Mouse (Mus musculus): ENCODE measurements around the gene Prss35.

The Prss35 gene

GRCm38 (mm10) chr9:86798686-86799085 lies 55.2 kb downstream of the Prss35 start:
- DNase-seq (ENCODE audit: low spot score in 2 of 2) = no peak

- no peak for DNase-seq (ENCODE audit: low spot score in 2 of 2)
Measured at GRCm38 (mm10) chr9:86799099-86799498, 55.6 kb downstream of the Prss35 start.

- DNase-seq (ENCODE audit: low spot score in 2 of 2) = no peak
Measured at GRCm38 (mm10) chr9:86800600-86801163, 57.2 kb downstream of the Prss35 start.

Data from frontal cortex, postnatal 36 days (tissue).